Mouse (Mus musculus): ENCODE measurements around the gene Slc5a2.
A peak's percentile ranks its signal among the peaks of the same experiment; 100 is the strongest.

The Slc5a2 gene

GRCm38 (mm10) chr7:128265411-128265810 lies at the start of gene Slc5a2:
TSS of gene Slc5a2 (plus strand) at chr7:128265657.
- no peak for DNase-seq (ENCODE audit: low spot score in 2 of 2)

- DNase-seq (ENCODE audit: low spot score in 2 of 2) = no peak
Measured at GRCm38 (mm10) chr7:128219952-128220351, 45.5 kb upstream of the Slc5a2 start.

- no peak for DNase-seq (ENCODE audit: low spot score in 2 of 2)
Measured at GRCm38 (mm10) chr7:128220936-128221335, 44.5 kb upstream of the Slc5a2 start.

- DNase-seq (ENCODE audit: low spot score in 2 of 2) = no peak
Measured at GRCm38 (mm10) chr7:128231741-128232140, 33.7 kb upstream of the Slc5a2 start.

GRCm38 (mm10) chr7:128234796-128235195 lies 30.7 kb upstream of the Slc5a2 start:
- DNase-seq (ENCODE audit: low spot score in 2 of 2) = no peak

- DNase-seq (ENCODE audit: low spot score in 2 of 2) = no peak
Measured at GRCm38 (mm10) chr7:128235481-128235880, 30.0 kb upstream of the Slc5a2 start.

- no peak for DNase-seq (ENCODE audit: low spot score in 2 of 2)
Measured at GRCm38 (mm10) chr7:128236426-128236825, 29.0 kb upstream of the Slc5a2 start.

- DNase-seq (ENCODE audit: low spot score in 2 of 2) = peak; percentile 70 to 76
Measured at GRCm38 (mm10) chr7:128236856-128237592, 28.4 kb upstream of the Slc5a2 start, which contains the start of gene Armc5. TSS of gene Armc5 (plus strand) at chr7:128237342.

GRCm38 (mm10) chr7:128237593-128237926 lies 27.9 kb upstream of the Slc5a2 start:
- no peak for DNase-seq (ENCODE audit: low spot score in 2 of 2)

- peak; percentile 100 for DNase-seq (ENCODE audit: low spot score in 2 of 2)
Measured at GRCm38 (mm10) chr7:128237927-128238778, 27.3 kb upstream of the Slc5a2 start, which contains the start of gene 9130023H24Rik. TSS of gene 9130023H24Rik (minus strand) at chr7:128238031.

- peak; percentile 32 to 54 for DNase-seq (ENCODE audit: low spot score in 2 of 2)
Measured at GRCm38 (mm10) chr7:128238991-128239390, 26.5 kb upstream of the Slc5a2 start.

GRCm38 (mm10) chr7:128240131-128240784 lies 25.2 kb upstream of the Slc5a2 start:
- DNase-seq (ENCODE audit: low spot score in 2 of 2) = no peak

- no peak for DNase-seq (ENCODE audit: low spot score in 2 of 2)
Measured at GRCm38 (mm10) chr7:128242331-128242730, 23.1 kb upstream of the Slc5a2 start.

GRCm38 (mm10) chr7:128243921-128244320 lies 21.5 kb upstream of the Slc5a2 start:
- DNase-seq (ENCODE audit: low spot score in 2 of 2) = no peak

- DNase-seq (ENCODE audit: low spot score in 2 of 2) = no peak
Measured at GRCm38 (mm10) chr7:128244410-128245025, 20.9 kb upstream of the Slc5a2 start.

GRCm38 (mm10) chr7:128245547-128245946 lies 19.9 kb upstream of the Slc5a2 start:
- no peak for DNase-seq (ENCODE audit: low spot score in 2 of 2)

GRCm38 (mm10) chr7:128246496-128247391 lies 18.7 kb upstream of the Slc5a2 start, which contains the start of gene Tgfb1i1:
TSS of gene Tgfb1i1 (plus strand) at chr7:128246812.
- DNase-seq (ENCODE audit: low spot score in 2 of 2) = no peak

GRCm38 (mm10) chr7:128247443-128247842 lies 18.0 kb upstream of the Slc5a2 start:
- peak; percentile 65 to 81 for DNase-seq (ENCODE audit: low spot score in 2 of 2)

- no peak for DNase-seq (ENCODE audit: low spot score in 2 of 2)
Measured at GRCm38 (mm10) chr7:128248081-128249042, 17.1 kb upstream of the Slc5a2 start.

All from spleen, postnatal 36 days (tissue).